Mouse (Mus musculus) stomach, embryonic 14.5 days (tissue): Measurements from ENCODE around the gene Wnt7b. TPM values are rescaled to one million over a fixed set of nuclear protein-coding genes. Genes with fewer than 3 reads are reported as not detected.

Experiments used
- ATAC-seq: fragments of 200-750 bp; cut with Nextera tagmentation; 2 replicates; pipeline ENCODE4 v1.8.0; 2017; ENCODE audit warnings: low read depth, moderate TSS enrichment; ENCODE audit not compliant: insufficient number of reproducible peaks, insufficient read depth, low FRiP score
- H3K27ac ChIP-seq: fragments of 300-500 bp; sonication (generic); 2 replicates; pipeline ENCODE4 v1.5.1; 2014; ENCODE audit warnings: mild to moderate bottlenecking, low read length, moderate library complexity, mixed read lengths
- H3K27me3 ChIP-seq: fragments of 300-500 bp; sonication (generic); 2 replicates; pipeline ENCODE4 v1.6.1; 2014; ENCODE audit warnings: low read length, control low read depth, mixed read lengths; ENCODE audit not compliant: control insufficient read depth, insufficient read depth
- H3K36me3 ChIP-seq: fragments of 300-500 bp; sonication (generic); 2 replicates; pipeline ENCODE4 v1.6.1; 2014; ENCODE audit warnings: mild to moderate bottlenecking, control low read depth, low read length, moderate library complexity, mixed read lengths; ENCODE audit not compliant: control insufficient read depth, insufficient read depth
- H3K4me1 ChIP-seq: fragments of 300-500 bp; sonication (generic); 2 replicates; pipeline ENCODE4 v1.6.1; 2014; ENCODE audit warnings: low read length, control low read depth, mixed read lengths; ENCODE audit not compliant: control insufficient read depth, insufficient read depth
- H3K4me2 ChIP-seq: fragments of 300-500 bp; sonication (generic); replicated peaks from 2 replicates; pipeline ENCODE4 v1.6.1; 2014; ENCODE audit warnings: low read depth, low read length, control low read depth
- H3K4me3 ChIP-seq: fragments of 300-500 bp; sonication (generic); 2 replicates; pipeline ENCODE4 v1.5.1; 2014; ENCODE audit warnings: low read depth, low read length, control low read depth
- H3K9ac ChIP-seq: fragments of 300-500 bp; sonication (generic); replicated peaks from 2 replicates; pipeline ENCODE4 v1.6.1; 2014; ENCODE audit warnings: low read depth, mild to moderate bottlenecking, control low read depth, low read length, moderate library complexity, mixed read lengths
- H3K9me3 ChIP-seq: fragments of 300-500 bp; sonication (generic); 2 replicates; pipeline ENCODE4 v1.6.1; 2016; ENCODE audit warnings: low read depth, low read length, control low read depth; ENCODE audit not compliant: control insufficient read depth
- WGBS: fragments of 180-500 bp; shearing (Covaris S2); extraction: QIAGEN DNeasy Blood & Tissue Kit; methylation state at CpG from one replicate; pipeline ENCODE4 v1.1.7; 2014; 5-methylcytosine and 5-hydroxymethylcytosine counted together
- polyA plus RNA-seq: library from polyadenylated mRNA; unstranded; fragments of >200 nt; fragmentation: Nextera tagmentation; extraction: Ambion mirVana; gene quantifications from 2 replicates; pipeline ENCODE4 v1.2.1, GENCODE M21; 2014

Gene Wnt7b
- polyA plus RNA-seq, 1 experiment from 2014 or later = 0.75 TPM

- H3K9ac ChIP-seq = no peak overlapping the region
- H3K9me3 ChIP-seq = no peaks in the 10 kb centered on the region
- H3K36me3 ChIP-seq = no peaks in the 10 kb centered on the region
- H3K27me3 ChIP-seq = no peaks in the 10 kb centered on the region
- no peak overlapping the region for H3K27ac ChIP-seq
- 87% methylated on average over 25 of the region's 25 CpGs for WGBS
- no peaks in the 10 kb centered on the region for H3K4me1 ChIP-seq
- no peak overlapping the region for H3K4me3 ChIP-seq
- no peak overlapping the region for H3K4me2 ChIP-seq
- ATAC-seq = no peak
Observed at GRCm38 (mm10) chr15:85558840-85559540, 23.3 kb downstream of the Wnt7b start.

DNA sequence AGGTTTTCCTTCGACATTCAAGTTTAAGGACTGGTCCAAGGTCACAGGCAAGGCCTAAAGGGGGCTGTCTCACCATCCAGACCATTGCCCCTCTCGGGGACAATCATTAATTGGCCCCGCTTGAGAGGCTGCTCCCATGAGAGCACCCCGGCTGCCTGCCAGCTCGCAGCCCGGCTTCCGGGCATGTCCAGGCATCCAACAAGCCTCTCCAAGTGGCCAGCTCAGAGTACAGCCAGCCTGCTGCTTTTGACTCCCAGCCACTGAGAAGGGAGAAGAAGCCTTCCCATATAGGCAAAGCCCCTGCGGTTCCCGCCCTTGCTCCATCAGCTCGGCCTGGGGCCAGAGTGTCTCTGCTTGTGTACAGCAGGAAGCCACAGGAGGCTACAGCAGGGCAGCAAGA is 26.5 kb downstream of the Wnt7b start:
- Histone ChIP-seq H3K27ac (no peak overlapping the region), H3K4me1 (no peaks in the 10 kb centered on the region), H3K4me3 (no peak overlapping the region), H3K36me3 (no peaks in the 10 kb centered on the region), H3K9me3 (no peaks in the 10 kb centered on the region), H3K9ac (no peak overlapping the region), H3K27me3 (no peaks in the 10 kb centered on the region), H3K4me2 (no peak overlapping the region)
- no peak for ATAC-seq
- 78% methylated on average over 10 of the region's 10 CpGs for WGBS

- no peak overlapping the region for H3K9ac ChIP-seq
- no peak overlapping the region for H3K27ac ChIP-seq
- H3K4me2 ChIP-seq = no peak overlapping the region
- H3K27me3 ChIP-seq = no peaks in the 10 kb centered on the region
- ATAC-seq = no peak
- H3K4me3 ChIP-seq = no peak overlapping the region
- H3K36me3 ChIP-seq = no peaks in the 10 kb centered on the region
- WGBS = 73% methylated on average over 11 of the region's 11 CpGs
- no peaks in the 10 kb centered on the region for H3K4me1 ChIP-seq
- no peaks in the 10 kb centered on the region for H3K9me3 ChIP-seq
Observed at GRCm38 (mm10) chr15:85553421-85553820, 28.9 kb downstream of the Wnt7b start.

DNA sequence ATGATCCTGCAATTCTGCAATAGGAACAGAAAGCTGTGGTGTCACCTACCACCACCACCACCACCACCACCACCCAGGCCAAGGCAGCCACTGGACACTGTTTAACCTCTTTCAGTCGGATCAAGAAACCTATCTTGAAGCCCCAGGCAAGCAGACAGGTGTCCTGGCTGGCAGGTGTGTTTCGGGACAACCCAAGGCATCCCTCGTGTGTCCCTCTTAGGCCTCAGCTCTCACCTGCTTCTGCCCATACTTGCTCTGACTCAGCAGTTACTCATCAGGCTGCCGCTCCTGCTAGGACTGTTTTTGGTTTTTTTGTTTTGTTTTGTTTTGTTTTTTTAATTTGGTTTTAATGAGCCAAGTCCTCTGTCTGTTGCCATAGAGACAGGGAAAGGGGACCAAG is 35.8 kb downstream of the Wnt7b start:
- 73% methylated on average over 4 of the region's 4 CpGs for WGBS
- ATAC-seq = no peak

GRCm38 (mm10) chr15:85545369-85545768 is 36.9 kb downstream of the Wnt7b start:
- WGBS = 82% methylated on average over 5 of the region's 5 CpGs
- Histone ChIP-seq H3K4me2 (no peak overlapping the region), H3K27ac (no peak overlapping the region), H3K9ac (no peak overlapping the region), H3K36me3 (no peaks in the 10 kb centered on the region), H3K4me1 (no peaks in the 10 kb centered on the region), H3K27me3 (no peaks in the 10 kb centered on the region), H3K9me3 (no peaks in the 10 kb centered on the region), H3K4me3 (no peak overlapping the region)
- ATAC-seq = no peak

More for the DNA sequence above, 35.8 kb downstream of the Wnt7b start:
- Histone ChIP-seq H3K9ac (no peak overlapping the region), H3K4me1 (no peaks in the 10 kb centered on the region), H3K36me3 (no peaks in the 10 kb centered on the region), H3K9me3 (no peaks in the 10 kb centered on the region), H3K4me3 (no peak overlapping the region), H3K27me3 (no peaks in the 10 kb centered on the region), H3K4me2 (no peak overlapping the region), H3K27ac (no peak overlapping the region)

DNA sequence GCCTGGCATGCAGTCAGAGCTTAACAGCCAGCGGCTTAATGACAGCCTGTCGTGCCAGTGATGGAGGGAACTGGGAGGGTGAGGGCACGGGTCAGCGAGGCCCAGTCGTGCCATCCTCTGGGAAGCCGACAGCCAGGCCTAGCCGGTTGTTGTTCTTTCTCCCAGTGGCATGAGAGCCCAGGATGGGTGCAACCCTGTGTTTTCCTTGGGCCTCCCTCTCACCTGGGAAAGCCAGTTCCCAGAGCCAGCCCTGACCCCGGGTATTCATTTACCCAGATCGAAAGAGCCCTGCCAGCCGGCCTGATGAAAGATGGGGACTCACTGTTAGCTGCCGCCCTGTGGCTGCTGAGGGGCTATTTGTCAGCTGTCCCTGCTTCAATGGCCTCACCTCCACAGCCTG is 44.1 kb downstream of the Wnt7b start:
- Histone ChIP-seq H3K36me3 (no peaks in the 10 kb centered on the region), H3K4me2 (no peak overlapping the region), H3K4me1 (0 out of 2 replicates have a peak, but pooled peaks cover 5% of the 10 kb centered on the region), H3K9me3 (no peaks in the 10 kb centered on the region), H3K27ac (no peak overlapping the region), H3K9ac (no peak overlapping the region), H3K27me3 (no peaks in the 10 kb centered on the region), H3K4me3 (no peak overlapping the region)
- ATAC-seq = peak; percentile 36; the same call in 1 of the 2 replicates
- WGBS = 34% methylated on average over 11 of the region's 11 CpGs

GRCm38 (mm10) chr15:85537151-85537550 is 45.1 kb downstream of the Wnt7b start:
- no peak overlapping the region for H3K4me2 ChIP-seq
- no peak overlapping the region for H3K9ac ChIP-seq
- no peak for ATAC-seq
- no peak overlapping the region for H3K27ac ChIP-seq
- no peaks in the 10 kb centered on the region for H3K27me3 ChIP-seq
- WGBS = 75% methylated on average over 25 of the region's 25 CpGs
- H3K36me3 ChIP-seq = no peaks in the 10 kb centered on the region
- H3K4me3 ChIP-seq = no peak overlapping the region
- H3K4me1 ChIP-seq = 0 out of 2 replicates have a peak, but pooled peaks cover 5% of the 10 kb centered on the region
- H3K9me3 ChIP-seq = no peaks in the 10 kb centered on the region

DNA sequence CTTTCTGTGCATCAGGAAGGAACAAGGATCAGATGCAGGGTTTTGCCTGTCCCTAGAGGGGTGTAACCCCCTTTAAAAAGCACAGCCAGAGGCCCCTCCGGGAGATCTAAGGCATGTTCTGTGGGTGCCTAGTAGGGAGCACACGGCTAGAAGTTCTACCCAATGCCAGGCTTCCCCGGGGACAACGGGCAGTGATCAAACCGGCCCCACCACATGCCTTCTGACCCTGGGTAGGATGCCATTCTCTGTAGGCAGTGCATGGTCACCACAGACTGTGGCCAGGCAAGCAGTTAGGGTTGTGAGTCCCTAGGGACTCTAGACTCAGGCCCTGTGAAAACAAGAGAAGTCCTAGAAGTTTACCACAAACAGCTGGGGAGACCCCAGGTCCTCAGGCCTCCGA is 47.6 kb downstream of the Wnt7b start:
- 0 out of 2 replicates have a peak, but pooled peaks cover 5% of the 10 kb centered on the region for H3K4me1 ChIP-seq
- no peaks in the 10 kb centered on the region for H3K27me3 ChIP-seq
- no peak overlapping the region for H3K9ac ChIP-seq
- H3K9me3 ChIP-seq = no peaks in the 10 kb centered on the region
- H3K36me3 ChIP-seq = no peaks in the 10 kb centered on the region
- ATAC-seq = no peak
- no peak overlapping the region for H3K4me2 ChIP-seq
- H3K27ac ChIP-seq = no peak overlapping the region
- 87% methylated on average over 6 of the region's 6 CpGs for WGBS
- H3K4me3 ChIP-seq = no peak overlapping the region

DNA sequence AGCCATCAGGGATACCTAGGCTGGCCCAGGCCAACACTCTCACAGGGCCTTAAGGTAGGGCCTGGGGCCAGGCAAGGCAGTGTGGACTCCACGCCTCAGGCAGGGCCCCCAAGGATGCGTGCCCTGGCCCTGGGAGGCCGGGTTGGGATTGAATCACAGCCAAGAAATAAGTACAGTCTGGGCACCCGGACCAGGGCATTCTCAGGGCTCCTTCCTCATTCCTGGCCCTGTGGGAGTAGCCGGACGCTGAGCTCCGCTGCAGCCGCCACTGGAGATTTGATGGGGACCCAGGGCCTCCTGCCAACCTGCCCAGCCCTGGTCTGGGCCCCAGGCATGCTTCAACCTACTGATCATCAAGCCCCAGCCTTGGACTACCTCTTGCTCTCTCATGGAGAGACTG is 48.1 kb downstream of the Wnt7b start:
- Histone ChIP-seq H3K4me1 (0 out of 2 replicates have a peak, but pooled peaks cover 5% of the 10 kb centered on the region), H3K9me3 (no peaks in the 10 kb centered on the region), H3K4me3 (no peak overlapping the region), H3K9ac (no peak overlapping the region), H3K27ac (no peak overlapping the region), H3K36me3 (no peaks in the 10 kb centered on the region), H3K4me2 (no peak overlapping the region), H3K27me3 (no peaks in the 10 kb centered on the region)
- 59% methylated on average over 8 of the region's 8 CpGs for WGBS
- peak; percentile 34; the same call in 1 of the 2 replicates for ATAC-seq
